Mouse (Mus musculus): Measurements from ENCODE around the gene Nmt1. TPM values are rescaled to one million over a fixed set of nuclear protein-coding genes. Genes with fewer than 3 reads are reported as not detected.

The Nmt1 gene
- total and polyA plus RNA-seq, 3 experiments: 29.8 to 147 (median 70.5) TPM

DNA sequence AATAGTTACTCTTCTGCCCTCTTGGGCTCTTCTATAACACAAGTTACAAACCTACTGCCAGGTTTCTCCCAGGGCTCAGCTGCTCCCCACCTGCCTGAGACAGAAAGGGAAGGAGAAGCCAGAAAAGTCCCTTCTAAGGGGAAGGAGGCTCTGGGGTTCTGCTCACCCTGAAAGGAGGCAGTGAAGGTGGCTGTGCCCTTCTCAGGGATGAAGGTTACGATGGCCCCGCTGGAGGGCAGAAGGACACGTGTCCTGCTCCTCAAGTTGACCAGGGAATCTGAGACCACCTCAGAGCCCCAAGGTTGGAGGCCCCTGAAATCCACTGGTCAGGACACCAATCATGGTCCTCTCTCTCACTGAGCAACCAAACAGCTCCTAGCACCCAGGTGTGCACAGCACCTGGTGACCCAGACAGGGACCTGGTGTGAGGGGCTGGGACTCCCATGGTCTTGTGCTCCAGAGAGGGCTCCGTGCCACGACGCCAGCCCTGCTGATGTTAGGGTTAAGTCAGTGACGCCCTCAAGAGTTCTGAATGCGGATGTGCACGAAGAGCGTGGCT, 42.4 kb downstream of the Nmt1 start:
- Histone ChIP-seq H3K36me3 (ENCODE audit: control insufficient read depth in 1 of 2, insufficient read depth in 2 of 2, low read length in 2 of 2) (peaks cover 0 to 7% of the 10 kb centered on the region in 2 experiments; a peak in 2 of 4 replicates), H3K9ac (ENCODE audit: control insufficient read depth, low read depth, low read length, poor library complexity, severe bottlenecking) (no peak overlapping the region), H3K79me2 (ENCODE audit: control insufficient read depth, insufficient read depth, low read length, poor library complexity) (no peaks in the 10 kb centered on the region), H3K27ac (ENCODE audit: control insufficient read depth, low read depth, low read length) (no peak overlapping the region), H3K4me1 (ENCODE audit: control insufficient read depth in 1 of 2, insufficient read depth in 2 of 2, low read length in 2 of 2) (no peaks in the 10 kb centered on the region), H3K27me3 (ENCODE audit: control insufficient read depth in 1 of 2, insufficient read depth in 2 of 2, low read length in 2 of 2) (no peaks in the 10 kb centered on the region), H3K9me3 (replicated peaks; ENCODE audit: insufficient read depth, low read length) (no peaks in the 10 kb centered on the region), H3K4me3 (ENCODE audit: control insufficient read depth in 1 of 2, insufficient read depth in 1 of 2, low read depth in 2 of 2, low read length in 2 of 2) (no peak overlapping the region)
- no peak for TF ChIP-seq RAD21 (IDR thresholded peaks at IDR 0.05; ENCODE audit: low read depth, low read length)
- TF ChIP-seq MYC (IDR thresholded peaks at IDR 0.05; ENCODE audit: low read depth, low read length): no peak
- no peak for TF ChIP-seq MYB (IDR thresholded peaks at IDR 0.05; ENCODE audit: low read depth, low read length)
- TF ChIP-seq CHD1 (IDR thresholded peaks at IDR 0.05; ENCODE audit: low read depth, low read length): no peak
- TF ChIP-seq BHLHE40 (IDR thresholded peaks at IDR 0.05; ENCODE audit: borderline replicate concordance, low read depth, low read length): no peak
- no peak for DNase-seq (ENCODE audit: low read depth, low spot score)

DNA sequence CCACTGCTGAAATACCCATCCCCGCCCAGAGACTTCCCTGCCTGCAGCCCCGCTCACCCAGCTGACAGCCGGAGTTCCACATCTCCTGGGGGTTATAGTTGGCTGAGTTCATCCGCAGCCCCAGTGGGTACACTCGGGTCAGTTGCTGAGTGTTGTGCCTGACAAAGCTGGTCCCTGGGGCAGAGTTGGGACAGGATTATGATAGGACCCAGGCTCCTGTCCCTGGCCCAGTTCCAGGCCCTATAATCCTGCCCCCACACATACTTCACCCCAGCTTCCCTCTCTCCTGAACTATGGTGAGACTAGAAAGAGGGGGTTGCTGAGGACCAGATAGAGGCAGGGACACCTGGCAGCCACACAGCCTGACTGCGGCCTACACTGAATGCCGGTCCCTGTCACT, 45.7 kb downstream of the Nmt1 start:
- DNase-seq (ENCODE audit: low read depth, low spot score): no peak
- Histone ChIP-seq H3K27ac (ENCODE audit: control insufficient read depth, low read depth, low read length) (no peak overlapping the region), H3K4me1 (ENCODE audit: control insufficient read depth in 1 of 2, insufficient read depth in 2 of 2, low read length in 2 of 2) (no peaks in the 10 kb centered on the region), H3K9me3 (replicated peaks; ENCODE audit: insufficient read depth, low read length) (no peaks in the 10 kb centered on the region), H3K9ac (ENCODE audit: control insufficient read depth, low read depth, low read length, poor library complexity, severe bottlenecking) (no peak overlapping the region), H3K36me3 (ENCODE audit: control insufficient read depth in 1 of 2, insufficient read depth in 2 of 2, low read length in 2 of 2) (no peaks in the 10 kb centered on the region), H3K27me3 (ENCODE audit: control insufficient read depth in 1 of 2, insufficient read depth in 2 of 2, low read length in 2 of 2) (no peaks in the 10 kb centered on the region), H3K4me3 (ENCODE audit: control insufficient read depth in 1 of 2, insufficient read depth in 1 of 2, low read depth in 2 of 2, low read length in 2 of 2) (no peak overlapping the region), H3K79me2 (ENCODE audit: control insufficient read depth, insufficient read depth, low read length, poor library complexity) (no peaks in the 10 kb centered on the region)
- TF ChIP-seq ETS1 (IDR thresholded peaks at IDR 0.05; ENCODE audit: low read depth, low read length) (no peak), KAT2A (conservative IDR thresholded peaks at IDR 0.05; ENCODE audit: low read depth, low read length) (no peak), CHD1 (IDR thresholded peaks at IDR 0.05; ENCODE audit: low read depth, low read length) (no peak), MAZ (IDR thresholded peaks at IDR 0.05; ENCODE audit: low read depth, low read length) (no peak), RAD21 (IDR thresholded peaks at IDR 0.05; ENCODE audit: low read depth, low read length) (no peak), NELFE (IDR thresholded peaks at IDR 0.05; ENCODE audit: low read depth, low read length) (no peak), ZNF384 (IDR thresholded peaks at IDR 0.05; ENCODE audit: low read depth, low read length) (no peak), USF1 (IDR thresholded peaks at IDR 0.05; ENCODE audit: low read depth, low read length) (no peak), USF2 (IDR thresholded peaks at IDR 0.05; ENCODE audit: borderline replicate concordance in 1 of 2, insufficient read depth in 1 of 2, low read depth in 1 of 2, low read length in 2 of 2) (no peak), POLR2A (IDR thresholded peaks at IDR 0.05; ENCODE audit: control insufficient read depth in 1 of 2, insufficient read depth in 1 of 2, low read depth in 1 of 2, low read length in 2 of 2, poor library complexity in 1 of 2) (no peak), EP300 (IDR thresholded peaks at IDR 0.05; ENCODE audit: low read depth in 1 of 2, low read length in 2 of 2) (no peak)

Data from MEL (cell line).